Mouse (Mus musculus): ENCODE results near the gene Ankrd44.
A peak's percentile ranks its signal among the peaks of the same experiment; 100 is the strongest.

The Ankrd44 gene

GRCm38 (mm10) chr1:54825718-54826425 lies 100.3 kb downstream of the Ankrd44 start:
- DNase-seq (ENCODE audit: extremely low read depth, low read depth, low spot score), result no peak

GRCm38 (mm10) chr1:54824106-54824808 lies 101.9 kb downstream of the Ankrd44 start:
- no peak for DNase-seq (ENCODE audit: extremely low read depth, low read depth, low spot score)

GRCm38 (mm10) chr1:54821797-54822196 lies 104.4 kb downstream of the Ankrd44 start:
- DNase-seq (ENCODE audit: extremely low read depth, low read depth, low spot score), result no peak

- no peak for DNase-seq (ENCODE audit: extremely low read depth, low read depth, low spot score)
These were observed 110.9 kb downstream of the Ankrd44 start for GRCm38 (mm10) chr1:54815206-54815855.

- no peak for DNase-seq (ENCODE audit: extremely low read depth, low read depth, low spot score)
These were observed 116.2 kb downstream of the Ankrd44 start for GRCm38 (mm10) chr1:54809811-54810549.

- DNase-seq (ENCODE audit: extremely low read depth, low read depth, low spot score), result no peak
These were observed 117.1 kb downstream of the Ankrd44 start for GRCm38 (mm10) chr1:54809098-54809490.

- no peak for DNase-seq (ENCODE audit: extremely low read depth, low read depth, low spot score)
These were observed 117.6 kb downstream of the Ankrd44 start for GRCm38 (mm10) chr1:54808401-54809097.

- no peak for DNase-seq (ENCODE audit: extremely low read depth, low read depth, low spot score)
These were observed 118.4 kb downstream of the Ankrd44 start for GRCm38 (mm10) chr1:54807832-54808231.

GRCm38 (mm10) chr1:54806116-54806850 lies 119.9 kb downstream of the Ankrd44 start:
- DNase-seq (ENCODE audit: extremely low read depth, low read depth, low spot score), result no peak

GRCm38 (mm10) chr1:54804406-54804805 lies 121.8 kb downstream of the Ankrd44 start:
- DNase-seq (ENCODE audit: extremely low read depth, low read depth, low spot score), result no peak

GRCm38 (mm10) chr1:54802703-54803102 lies 123.5 kb downstream of the Ankrd44 start:
- DNase-seq (ENCODE audit: extremely low read depth, low read depth, low spot score), result no peak

GRCm38 (mm10) chr1:54801256-54801655 lies 124.9 kb downstream of the Ankrd44 start:
- DNase-seq (ENCODE audit: extremely low read depth, low read depth, low spot score), result no peak

GRCm38 (mm10) chr1:54799421-54799820 lies 126.8 kb downstream of the Ankrd44 start:
- DNase-seq (ENCODE audit: extremely low read depth, low read depth, low spot score), result no peak

- no peak for DNase-seq (ENCODE audit: extremely low read depth, low read depth, low spot score)
These were observed 127.8 kb downstream of the Ankrd44 start for GRCm38 (mm10) chr1:54798415-54798814.

- DNase-seq (ENCODE audit: extremely low read depth, low read depth, low spot score), result no peak
These were observed 131.5 kb downstream of the Ankrd44 start for GRCm38 (mm10) chr1:54794709-54795108.

- peak; percentile 50 for DNase-seq (ENCODE audit: extremely low read depth, low read depth, low spot score)
These were observed 134.8 kb downstream of the Ankrd44 start for GRCm38 (mm10) chr1:54791406-54791805.

GRCm38 (mm10) chr1:54789327-54789960 lies 136.7 kb downstream of the Ankrd44 start:
- DNase-seq (ENCODE audit: extremely low read depth, low read depth, low spot score), result peak; percentile 33

GRCm38 (mm10) chr1:54788337-54788736 lies 137.8 kb downstream of the Ankrd44 start:
- no peak for DNase-seq (ENCODE audit: extremely low read depth, low read depth, low spot score)

- DNase-seq (ENCODE audit: extremely low read depth, low read depth, low spot score), result no peak
These were observed 148.0 kb downstream of the Ankrd44 start for GRCm38 (mm10) chr1:54778151-54778550.
